Mouse (Mus musculus) CD4-positive, CD25-positive, alpha-beta regulatory T cell, adult 2 months (primary cell): ENCODE measurements at regions not wholly inside any gene's neighbourhood (a gene's known extent, or its start where the extent isn't known, plus 50 kb on each side); places are given as distances from the start of the nearest gene placed in this dataset.

Source experiments
- DNase-seq: peaks from one replicate; pipeline ENCODE4 v3.0.0-alpha.2; 2012; ENCODE audit warnings: low read depth, low spot score

DNA sequence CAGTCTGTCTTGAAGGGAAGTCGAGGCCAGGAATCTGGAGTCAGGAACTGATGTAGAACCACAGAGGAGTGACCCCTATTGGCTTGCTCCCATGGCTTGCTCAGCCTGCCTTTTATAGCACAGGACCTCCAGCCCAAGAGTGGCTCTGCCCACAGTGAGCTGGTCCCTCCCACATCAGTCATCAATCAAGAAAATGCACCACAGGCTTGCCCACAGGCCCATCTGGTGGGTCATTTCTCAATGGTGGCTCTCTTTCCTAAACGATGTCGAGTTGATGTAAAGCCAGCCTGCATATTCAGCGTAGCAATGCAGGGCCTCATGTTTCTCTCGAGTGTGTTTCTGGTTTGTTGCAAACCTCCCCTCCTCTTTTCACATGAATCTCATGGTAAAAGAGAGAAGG, 168.3 kb upstream of the Ubr2 start:
- DNase-seq, result no peak

DNA sequence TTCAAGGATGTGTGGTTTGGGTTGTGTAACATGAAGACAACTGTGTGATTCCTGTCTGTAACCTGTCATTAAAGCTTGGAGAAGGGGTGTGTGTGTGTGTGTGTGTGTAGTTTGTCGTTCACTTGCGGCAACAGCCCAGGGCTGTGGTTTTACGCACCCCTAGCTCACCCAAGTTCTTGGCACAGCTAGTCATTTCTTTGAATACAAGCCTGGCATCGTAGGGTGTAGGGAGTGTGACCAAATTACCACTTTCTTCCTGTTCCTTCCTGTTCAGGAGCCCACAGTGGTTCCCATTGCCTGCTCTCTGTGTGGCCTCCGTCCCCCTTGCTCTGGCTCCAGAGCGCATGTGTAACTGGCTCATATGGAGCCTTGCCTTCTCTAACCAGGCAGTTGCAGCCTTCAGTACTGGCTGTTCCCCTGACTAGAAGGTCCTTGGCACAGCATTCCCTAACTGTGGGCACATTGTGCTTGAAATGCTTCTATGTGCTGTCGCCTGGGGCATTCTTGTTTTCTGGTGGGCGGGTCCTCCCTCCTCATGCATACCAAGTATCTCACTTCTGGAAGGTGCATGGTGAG, 167.4 kb upstream of the Ubr2 start:
- DNase-seq, result no peak

DNA sequence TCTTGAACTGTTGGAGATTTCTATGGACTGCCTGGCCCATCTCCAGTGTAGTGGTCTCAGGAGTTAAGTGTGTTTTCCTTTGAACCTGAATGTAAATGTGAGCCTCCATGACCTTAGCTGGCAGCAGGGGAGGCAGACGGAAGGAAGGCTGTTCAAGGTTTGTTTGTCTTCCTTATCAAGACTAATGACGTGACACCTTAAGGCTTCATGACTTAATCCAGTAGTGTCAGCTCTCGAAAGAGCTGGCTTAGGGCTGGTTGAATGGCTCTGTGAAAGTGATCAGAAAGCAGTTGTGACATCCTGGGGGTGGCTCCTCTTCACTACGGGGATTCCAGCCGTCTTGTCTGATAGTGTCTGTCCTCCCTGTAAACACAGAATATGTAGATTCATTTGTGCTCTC, 166.0 kb upstream of the Ubr2 start:
- DNase-seq, result no peak

DNA sequence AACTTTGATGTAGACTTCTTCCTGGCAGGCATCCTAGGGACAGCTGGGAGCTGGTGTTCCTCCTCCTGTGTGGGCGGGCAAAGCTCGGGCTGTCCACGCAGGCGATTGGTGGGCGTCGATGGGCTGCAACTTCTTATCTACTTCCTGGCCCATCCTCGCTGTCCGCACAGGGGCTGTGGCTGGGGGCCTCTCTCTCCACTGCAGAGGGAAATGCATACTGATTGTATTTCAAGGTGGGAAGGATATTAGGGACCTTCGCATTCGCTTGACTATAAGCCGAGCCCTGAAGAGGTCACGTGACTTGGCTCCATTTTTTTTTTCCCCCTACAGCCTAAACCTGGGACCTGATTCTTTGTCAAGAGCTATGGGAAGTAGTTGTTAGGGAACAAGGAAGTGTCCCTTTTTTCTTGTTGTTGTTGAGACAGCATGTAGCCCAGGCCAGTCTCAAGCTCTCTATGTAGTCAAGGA, 164.4 kb upstream of the Ubr2 start:
- DNase-seq, result no peak

DNA sequence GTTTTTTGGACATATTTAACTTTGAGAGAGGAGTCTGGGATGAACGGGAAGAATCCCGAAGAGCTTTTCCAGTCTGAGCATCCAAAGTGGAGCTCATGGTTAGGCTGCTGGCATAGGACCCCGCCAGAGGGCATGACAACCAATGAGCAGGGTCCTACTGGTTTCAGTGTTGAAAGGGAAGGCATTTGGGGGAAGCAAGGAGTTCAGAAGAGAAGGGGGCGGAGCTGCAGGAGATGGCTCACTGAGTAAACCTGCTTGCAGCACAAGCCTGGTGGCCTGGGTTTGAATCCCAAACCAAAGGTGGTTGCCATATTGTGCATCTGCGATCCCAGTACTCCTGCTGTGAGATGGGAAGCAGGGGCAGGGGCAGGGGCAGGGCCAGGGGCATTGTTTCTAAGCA, 161.4 kb upstream of the Ubr2 start:
- DNase-seq, result no peak

DNA sequence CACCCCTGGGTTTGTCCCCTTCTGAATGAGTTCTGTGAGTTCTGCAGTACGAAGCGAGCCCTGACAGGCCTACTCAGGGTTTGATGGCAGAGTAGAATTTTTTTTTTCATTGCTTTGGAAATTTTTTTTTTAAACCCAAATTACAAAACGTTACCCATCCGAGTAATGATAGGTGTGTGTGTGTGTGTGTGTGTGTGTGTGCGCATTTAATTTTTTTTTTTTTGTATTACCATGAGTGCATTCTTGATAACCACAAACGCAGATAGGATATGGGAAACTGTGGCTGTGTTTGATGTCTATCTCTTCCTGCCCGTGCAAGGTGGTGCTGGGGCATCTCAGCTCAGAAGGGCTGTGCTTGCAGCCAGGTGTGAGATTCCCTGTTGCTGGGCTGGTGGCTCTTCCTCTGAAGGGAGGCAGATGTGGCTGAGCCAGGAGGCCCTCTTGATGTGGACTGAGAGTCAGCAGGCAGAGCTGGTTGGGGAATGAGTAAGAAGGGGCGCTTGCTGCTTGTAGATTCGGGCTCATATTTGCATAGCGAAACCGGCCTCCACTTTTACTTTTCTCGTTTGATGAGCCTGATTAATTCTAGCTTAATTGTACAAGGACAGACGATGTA, 160.7 kb upstream of the Ubr2 start:
- DNase-seq, result peak; percentile 66

DNA sequence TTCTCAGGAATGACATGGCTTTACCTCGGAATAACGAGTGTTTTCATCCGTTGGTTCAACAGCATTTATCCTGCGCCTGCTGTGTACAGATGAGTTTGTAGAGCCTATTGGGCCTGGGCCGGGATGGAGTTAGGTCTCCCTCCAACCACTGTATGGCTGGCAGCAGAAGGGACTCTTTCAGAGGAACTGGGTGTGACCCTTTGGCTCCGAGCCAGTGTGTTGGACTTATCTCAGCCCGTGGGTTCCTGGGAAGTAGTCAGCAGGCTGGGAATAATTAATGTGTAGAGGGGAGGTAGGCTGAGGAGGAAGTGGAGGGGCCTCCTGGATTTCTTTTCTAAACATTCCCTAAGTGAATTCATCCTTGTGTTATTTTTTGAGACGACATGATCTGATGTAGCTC, 157.7 kb upstream of the Ubr2 start:
- DNase-seq, result no peak

DNA sequence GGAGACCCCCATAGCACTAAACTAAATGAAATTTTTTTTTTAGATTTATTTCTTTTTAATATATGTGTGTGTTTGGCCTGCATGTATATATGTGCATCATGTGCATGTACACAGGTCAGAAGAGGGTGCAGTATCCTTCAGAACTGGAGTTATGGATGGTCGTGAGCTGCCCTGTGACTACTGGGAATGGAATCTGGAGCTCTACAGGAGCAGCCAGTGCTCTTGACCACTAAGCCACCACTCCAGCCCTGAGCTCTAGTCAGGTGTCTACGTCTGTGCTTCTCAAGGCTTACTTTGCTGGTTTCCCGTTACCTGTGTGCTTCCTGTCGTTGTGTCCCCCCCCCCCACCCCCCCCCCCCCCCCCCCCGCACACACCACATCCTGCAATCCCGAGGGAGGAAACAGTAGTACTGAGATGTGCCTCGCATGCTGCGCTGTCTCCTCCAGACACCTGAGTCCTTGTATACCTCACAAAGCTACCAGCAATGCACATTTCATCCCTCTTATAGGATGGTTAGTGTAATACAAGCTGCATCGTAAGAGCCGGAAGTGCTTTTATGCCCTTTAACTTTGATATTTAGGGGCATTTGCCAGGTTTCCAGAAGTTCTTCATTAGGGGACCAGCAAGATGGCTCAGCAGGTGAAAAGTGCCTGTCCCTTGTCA, 153.5 kb upstream of the Ubr2 start:
- DNase-seq, result peak; percentile 48

DNA sequence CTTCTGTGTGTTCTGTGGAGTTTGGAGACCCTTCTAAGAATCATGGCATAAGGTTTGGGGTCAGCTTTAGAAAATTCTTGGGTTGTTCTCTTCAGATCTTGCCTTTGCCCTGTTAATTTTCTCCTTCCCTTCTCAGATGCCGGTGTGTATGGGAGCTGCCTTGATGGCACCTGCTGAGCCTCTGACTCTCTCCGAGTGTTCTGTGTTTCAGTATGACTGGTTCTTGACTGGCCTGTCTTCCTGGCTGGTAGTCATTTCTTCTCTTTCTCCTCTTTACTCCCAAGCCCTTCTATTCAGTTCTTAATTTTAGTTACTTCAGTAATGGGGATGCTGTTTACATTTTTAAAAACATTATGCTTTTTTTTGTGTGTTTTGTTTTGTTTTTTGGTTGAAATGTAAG, 152.1 kb upstream of the Ubr2 start:
- no peak for DNase-seq

DNA sequence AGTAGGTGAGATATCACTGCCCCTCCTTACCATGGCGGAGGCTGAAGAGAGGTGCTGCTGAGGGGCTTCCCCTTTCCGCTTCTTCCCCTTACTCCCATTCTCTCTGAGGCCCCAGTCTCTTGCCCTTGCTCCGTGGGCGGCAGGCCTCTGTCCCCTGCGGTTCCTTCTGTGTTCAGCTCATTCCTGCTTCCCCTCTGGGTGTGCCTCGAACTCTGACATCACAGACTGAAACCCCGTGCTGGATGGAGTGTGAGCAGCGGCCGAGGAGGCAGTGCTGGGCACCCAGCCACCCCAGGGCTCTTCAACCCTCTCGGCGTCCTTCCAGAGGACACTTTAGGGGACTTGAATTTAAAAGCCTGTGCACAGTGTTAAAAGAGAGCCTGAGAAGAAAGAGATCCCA, 145.9 kb upstream of the Ubr2 start:
- DNase-seq, result no peak

DNA sequence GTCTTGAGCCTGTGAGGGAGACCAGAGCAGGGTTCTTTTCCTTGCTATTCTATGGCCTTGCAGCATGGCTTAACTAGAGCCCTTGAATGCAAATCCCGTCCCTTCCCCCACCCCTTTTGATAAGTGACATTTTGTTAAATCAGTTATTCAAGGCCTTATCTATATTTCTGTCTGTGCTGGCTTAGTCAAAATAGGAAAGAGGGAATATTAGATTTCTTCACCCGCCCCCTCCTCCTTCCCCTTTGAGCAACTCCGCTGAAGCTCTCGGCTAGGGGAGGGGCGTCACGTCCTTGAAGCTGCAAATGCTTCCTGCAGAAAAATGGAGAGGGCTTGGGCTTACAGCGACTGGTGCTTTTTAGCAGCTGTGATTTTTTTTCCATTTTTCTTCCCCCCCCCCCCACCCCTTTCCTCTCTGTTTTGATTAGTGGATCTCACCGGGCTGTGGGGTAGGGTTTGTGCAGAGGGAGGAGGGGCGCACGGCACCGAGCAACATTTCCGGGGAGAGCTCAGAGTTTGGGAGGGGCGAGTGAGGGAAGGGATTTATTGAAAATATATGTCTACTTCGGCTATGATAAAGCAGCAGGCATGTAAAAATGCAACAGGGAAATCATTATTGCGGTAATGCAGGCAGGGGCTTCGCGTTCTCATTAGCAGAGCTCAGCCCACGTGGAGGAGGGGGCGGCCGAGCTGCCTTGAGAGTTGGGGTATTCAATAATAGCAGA, 141.4 kb upstream of the Ubr2 start:
- DNase-seq, result no peak

DNA sequence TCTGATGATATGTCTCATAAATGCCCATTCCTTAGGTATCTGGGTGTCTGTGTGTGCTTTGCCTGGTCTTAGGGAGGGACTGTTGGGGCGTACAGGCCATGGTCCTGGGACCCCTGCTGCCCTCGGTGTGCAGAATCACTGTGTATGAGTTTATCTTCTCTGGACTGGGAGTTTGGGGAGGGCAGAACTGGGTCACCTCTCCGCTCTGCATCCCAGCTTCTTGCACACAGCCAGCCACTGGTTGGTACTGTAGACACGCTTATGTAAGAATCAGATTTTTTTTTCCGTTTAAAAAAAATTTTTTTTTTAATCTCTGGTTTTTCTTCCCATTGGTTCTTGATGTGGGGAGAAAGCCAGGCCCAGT, 140.8 kb upstream of the Ubr2 start:
- no peak for DNase-seq

DNA sequence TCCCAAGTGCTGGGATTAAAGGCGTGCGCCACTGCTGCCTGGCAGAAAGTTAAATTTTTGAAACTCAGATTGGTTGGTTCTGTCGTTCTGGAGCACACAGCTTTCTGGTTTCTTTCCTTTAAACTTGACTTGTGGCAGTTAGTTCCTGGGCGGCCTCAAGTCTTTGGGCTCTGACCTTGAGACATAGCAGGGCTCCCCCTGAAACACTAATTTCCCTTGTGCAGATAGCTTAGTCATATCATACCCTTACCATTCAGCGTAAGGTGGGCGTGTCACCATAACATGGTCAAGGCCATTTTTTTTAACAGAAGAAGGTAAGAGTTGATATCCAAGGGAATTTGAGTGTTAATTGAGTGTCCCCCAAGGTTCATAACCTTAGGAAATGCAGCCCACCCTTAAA, 140.3 kb upstream of the Ubr2 start:
- no peak for DNase-seq

DNA sequence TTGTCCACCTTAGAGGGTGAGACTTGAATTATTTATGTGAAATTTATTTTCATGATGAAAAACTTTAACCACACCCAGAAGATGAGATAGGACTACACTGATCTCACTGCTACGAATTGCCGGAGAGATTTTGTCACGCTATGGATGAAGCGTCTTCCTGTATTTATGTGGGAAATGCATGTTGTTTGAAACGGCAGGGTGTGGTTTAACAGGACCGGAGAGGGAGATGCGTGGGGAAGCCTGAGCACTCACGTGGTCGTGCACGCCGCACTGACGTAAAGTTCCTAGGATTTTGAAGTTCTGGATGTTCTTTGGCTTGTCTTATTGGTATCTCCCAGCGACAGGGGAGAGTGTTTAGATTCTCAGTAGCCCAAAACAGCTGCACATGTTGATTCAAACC, 139.3 kb upstream of the Ubr2 start:
- no peak for DNase-seq

DNA sequence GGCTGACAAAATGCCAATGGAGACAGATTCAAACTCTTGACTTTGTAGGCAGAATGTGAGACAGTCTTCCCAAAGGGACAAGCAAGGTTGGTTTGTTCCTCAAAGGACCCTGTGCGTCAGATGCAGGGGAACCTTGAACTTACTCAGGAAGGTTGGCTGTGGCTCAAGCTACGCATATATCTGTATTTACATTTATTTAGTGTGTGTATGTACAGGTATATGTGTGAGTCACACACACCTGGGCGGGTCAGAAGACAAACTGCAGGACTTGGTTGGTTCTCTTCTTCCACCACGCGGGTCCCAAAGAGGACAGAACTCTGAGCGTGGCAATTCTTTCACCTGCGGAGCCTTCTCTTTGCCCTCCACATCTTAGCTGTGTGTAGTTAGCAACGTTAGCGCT, 138.8 kb upstream of the Ubr2 start:
- no peak for DNase-seq

DNA sequence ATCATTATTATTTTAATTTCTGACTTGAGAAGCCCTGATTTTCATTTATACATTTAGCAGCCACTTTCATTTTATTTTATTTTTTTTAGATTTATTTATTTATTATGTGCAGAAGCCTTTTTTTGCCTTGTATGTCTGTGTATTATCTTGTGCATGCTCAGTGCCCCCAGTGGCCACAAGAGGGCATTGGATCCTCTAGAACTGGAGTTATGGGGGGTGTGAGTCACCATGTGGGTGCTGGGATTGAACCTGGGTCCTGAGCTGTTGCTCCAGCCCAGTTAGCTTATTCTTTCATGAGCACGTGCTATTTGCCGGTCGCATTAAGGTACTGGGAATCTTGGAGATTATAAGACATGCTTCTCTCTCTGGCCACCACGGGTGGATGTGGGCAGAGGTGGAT, 136.3 kb upstream of the Ubr2 start:
- DNase-seq, result peak; percentile 56

DNA sequence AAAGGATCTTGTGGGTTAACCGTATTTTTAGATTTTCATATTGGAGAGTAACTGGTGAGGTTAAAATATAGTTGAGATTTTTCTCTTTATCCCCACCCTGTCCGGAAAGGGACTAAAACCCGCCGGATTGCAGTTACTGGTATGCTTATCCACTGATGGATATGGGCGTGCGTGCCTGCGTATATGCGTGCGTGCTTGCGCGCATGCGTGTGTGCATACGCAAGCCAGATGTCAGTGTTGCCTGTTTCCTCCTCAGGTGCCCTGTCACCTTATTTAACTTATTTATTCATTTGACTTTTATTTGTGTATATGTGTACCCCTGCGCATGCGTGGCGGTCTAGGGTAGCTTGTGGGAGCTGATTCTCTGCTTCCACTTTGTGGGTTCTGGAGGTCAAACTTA, 135.2 kb upstream of the Ubr2 start:
- no peak for DNase-seq

DNA sequence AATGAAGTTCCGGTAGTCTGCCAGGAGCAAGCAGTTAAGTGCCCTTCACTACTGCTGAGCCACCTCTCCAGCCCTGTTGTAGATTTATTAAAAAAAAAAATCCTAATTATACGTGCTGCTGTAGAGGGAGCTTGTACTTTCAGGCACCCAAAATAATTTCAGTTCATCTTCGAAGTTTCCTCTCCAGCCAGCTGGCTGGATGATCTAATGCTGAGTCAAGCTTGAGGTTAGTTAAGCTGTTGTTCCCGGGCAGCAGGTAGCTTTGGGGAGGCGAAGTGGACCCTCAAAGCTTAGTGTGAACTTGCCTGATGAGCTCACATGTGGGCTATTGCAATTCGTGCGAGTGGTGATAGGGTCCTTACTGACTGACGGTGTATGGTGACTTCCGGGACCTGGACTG, 134.6 kb upstream of the Ubr2 start:
- DNase-seq, result no peak

DNA sequence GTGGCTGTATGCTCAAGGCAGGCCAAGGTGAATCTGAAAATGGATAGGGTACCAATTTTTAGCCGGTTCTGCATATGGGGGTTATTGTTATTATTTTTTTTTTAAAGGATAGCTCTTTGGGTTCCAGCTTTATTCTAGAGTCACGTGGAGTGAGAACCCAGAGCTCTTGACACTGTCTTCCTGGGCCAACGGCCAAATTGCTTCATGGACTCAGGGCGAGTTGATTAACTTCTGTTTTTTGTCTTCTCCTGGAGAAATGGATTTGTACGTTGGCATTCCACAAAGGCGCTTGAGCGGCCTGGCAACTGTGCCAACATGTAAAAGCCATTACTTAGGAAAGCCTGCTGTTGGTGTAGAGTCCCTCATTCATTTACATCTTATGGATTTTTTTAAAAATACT, 134.1 kb upstream of the Ubr2 start:
- no peak for DNase-seq

DNA sequence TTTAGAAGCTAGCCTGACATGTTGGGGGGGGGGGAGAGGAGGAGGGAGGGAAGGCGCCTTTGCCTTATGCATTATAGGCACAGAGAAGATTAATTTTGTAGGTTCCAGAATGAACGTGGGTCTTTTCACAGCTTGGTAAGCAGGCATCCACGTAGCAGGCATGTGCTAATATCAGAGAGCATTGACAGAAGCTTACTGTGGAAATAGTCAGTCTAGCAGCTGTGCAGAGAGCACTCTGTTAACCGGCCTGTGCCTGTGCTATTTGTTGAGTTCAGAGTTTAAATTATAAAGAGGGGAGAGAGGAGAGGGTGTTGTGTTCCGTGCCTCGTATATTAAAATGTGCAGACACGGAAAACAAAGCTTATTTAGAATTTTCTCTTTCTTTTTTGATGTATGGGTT, 133.5 kb upstream of the Ubr2 start:
- DNase-seq, result no peak

DNA sequence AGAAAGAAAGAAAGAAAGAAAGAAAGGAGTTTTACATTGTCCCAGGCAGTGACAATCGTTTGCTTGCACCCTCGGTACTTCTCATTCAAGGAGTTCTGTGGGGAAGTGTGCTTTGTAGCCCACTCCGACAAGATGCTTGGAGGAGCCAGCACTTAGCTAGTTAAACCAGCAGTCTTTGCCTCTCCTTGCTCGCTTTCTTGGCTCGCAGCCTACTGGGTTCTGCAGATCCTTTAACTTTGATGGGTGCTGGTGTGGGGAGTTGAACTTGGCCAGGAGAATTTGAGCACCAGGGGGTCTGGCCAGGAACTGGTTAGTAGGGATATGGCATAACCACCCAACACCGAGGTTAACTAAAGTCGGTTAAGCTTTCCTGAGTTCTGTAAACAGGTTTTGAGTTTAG, 132.5 kb upstream of the Ubr2 start:
- no peak for DNase-seq

DNA sequence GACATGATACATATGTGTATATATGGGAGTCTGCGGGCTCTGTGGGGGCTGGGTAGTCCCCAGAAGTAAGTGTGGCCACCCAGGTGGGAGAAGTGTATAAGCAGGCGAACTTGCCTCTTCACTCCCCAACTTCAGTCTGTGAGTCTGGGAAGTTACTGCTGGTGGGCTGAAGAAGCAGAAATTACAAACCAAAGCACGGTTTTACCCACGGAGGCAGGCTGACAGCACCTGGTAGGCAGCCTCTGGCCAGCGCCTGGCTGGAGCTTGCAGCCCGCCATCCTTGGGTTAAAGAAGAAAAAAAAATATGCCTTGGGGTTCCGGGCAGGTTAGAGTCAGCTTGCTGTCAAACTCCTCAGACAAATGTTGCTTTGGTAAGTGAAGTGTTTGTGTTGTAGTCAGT, 131.9 kb upstream of the Ubr2 start:
- DNase-seq, result peak; percentile 12

DNA sequence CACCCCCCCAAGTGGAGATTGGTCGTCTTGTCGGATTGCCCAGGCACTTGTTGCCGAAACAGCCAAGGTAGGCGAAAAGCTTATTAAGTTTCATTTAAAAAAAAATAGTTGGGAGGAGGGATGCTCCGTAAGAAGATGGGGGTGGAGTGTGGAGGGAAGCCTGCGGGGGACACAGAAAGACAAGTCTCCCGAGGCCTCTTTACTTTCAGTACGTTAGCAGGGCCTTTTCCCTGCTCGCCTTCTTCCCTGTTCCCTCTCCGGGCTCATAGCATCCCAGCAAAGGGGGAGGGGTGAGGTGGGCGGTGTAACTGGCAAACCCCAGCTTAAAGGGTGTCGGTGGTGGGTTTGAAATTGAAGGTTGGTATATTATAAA, 131.5 kb upstream of the Ubr2 start:
- peak; percentile 15 for DNase-seq
